Mouse (Mus musculus): ENCODE results near the gene Npnt.

- TF ChIP-seq CTCF (IDR thresholded peaks at IDR 0.05; ENCODE audit: low read depth, low read length) (no peak), POLR2A (IDR thresholded peaks at IDR 0.05; ENCODE audit: insufficient read depth, low read length) (no peak), EP300 (IDR thresholded peaks at IDR 0.05; ENCODE audit: insufficient read depth, low read depth, low read length) (no peak)
These were observed 21.9 kb downstream of the Npnt start for GRCm38 (mm10) chr3:132928186-132928585.
